Mouse (Mus musculus): ENCODE results near the gene Nme9.

DNA sequence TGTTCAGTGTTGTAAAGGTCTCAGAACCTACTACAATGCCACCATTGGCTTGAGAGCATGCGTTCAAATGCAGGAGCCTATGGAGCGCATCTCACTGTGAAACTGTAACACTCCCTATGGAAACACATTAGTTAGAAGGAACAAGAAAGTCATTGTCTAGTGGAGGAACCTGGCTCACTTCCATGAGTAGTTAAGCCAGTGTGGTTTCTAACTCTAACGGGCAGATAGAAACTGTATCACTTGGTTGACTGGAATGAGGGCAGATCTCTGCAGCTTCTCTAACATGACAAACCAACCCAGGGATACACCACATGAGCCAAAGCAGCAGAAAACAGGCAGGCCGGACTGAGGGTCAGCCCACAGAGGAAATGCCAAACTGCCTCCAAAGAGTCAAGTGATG is 2.9 kb downstream of the Nme9 start:
- no peak for TF ChIP-seq POLR2A (IDR thresholded peaks at IDR 0.05; ENCODE audit: insufficient read depth, low read depth, low read length)
- TF ChIP-seq CTCF (IDR thresholded peaks at IDR 0.05; ENCODE audit: insufficient read depth, low read depth, low read length), result no peak
